Mouse (Mus musculus) ES-E14 (cell line): ENCODE results near the gene Ercc8. TPM values are rescaled to one million over a fixed set of nuclear protein-coding genes. Genes with fewer than 3 reads are reported as not detected.

ENCODE experiments used
- DNase-seq: peaks from one replicate; pipeline ENCODE4 v3.0.0-alpha.2; 2013; ENCODE audit warnings: low read depth, low spot score
- H3K27ac ChIP-seq: 2 replicates; pipeline ENCODE4 v1.5.1; 2012; ENCODE audit warnings: low read depth, mild to moderate bottlenecking, low read length, moderate library complexity, mixed read lengths; ENCODE audit not compliant: poor library complexity, insufficient read depth, severe bottlenecking
- H3K36me3 ChIP-seq: 2 replicates; pipeline ENCODE4 v1.6.1; 2012; ENCODE audit warnings: mild to moderate bottlenecking, low read length, moderate library complexity, mixed read lengths; ENCODE audit not compliant: control insufficient read depth, poor library complexity, insufficient read depth, severe bottlenecking
- H3K4me1 ChIP-seq, 2 experiments: fragments of 150-350 bp in 1 of 2; sonication (generic) in 1 of 2; 2 replicates each; pipeline ENCODE4 v1.6.1; 2012; ENCODE audit warnings: low read length in 2 of 2, mild to moderate bottlenecking in 1 of 2, mixed read lengths in 1 of 2; ENCODE audit not compliant: control insufficient read depth in 2 of 2, insufficient read depth in 2 of 2, poor library complexity in 1 of 2
- H3K4me3 ChIP-seq, 2 experiments: fragments of 150-350 bp in 1 of 2; sonication (generic) in 1 of 2; 2 replicates each; pipeline ENCODE4 v1.5.1; 2012; ENCODE audit warnings: low read length in 2 of 2, low read depth in 1 of 2, mild to moderate bottlenecking in 1 of 2, mixed read lengths in 1 of 2; ENCODE audit not compliant: insufficient read depth in 1 of 2, poor library complexity in 1 of 2, severe bottlenecking in 1 of 2
- H3K9ac ChIP-seq: 2 replicates; pipeline ENCODE4 v1.6.1; 2012; ENCODE audit warnings: low read depth, mild to moderate bottlenecking, low read length, mixed read lengths; ENCODE audit not compliant: poor library complexity, insufficient read depth, severe bottlenecking
- H3K9me3 ChIP-seq: fragments of 150-350 bp; sonication (generic); 2 replicates; pipeline ENCODE4 v1.6.1; 2012; ENCODE audit warnings: low read depth, mild to moderate bottlenecking, low read length; ENCODE audit not compliant: control insufficient read depth, insufficient read depth
- CHD2 ChIP-seq: IDR thresholded peaks from 2 replicates; pipeline ENCODE4 v1.6.1; 2014; ENCODE audit warnings: mild to moderate bottlenecking, low read depth, low read length, inconsistent platforms
- HCFC1 ChIP-seq: IDR thresholded peaks from 2 replicates; pipeline ENCODE4 v1.6.1; 2012; ENCODE audit warnings: low read length, inconsistent platforms, borderline replicate concordance; ENCODE audit not compliant: insufficient read depth
- MAFK ChIP-seq: IDR thresholded peaks from 2 replicates; pipeline ENCODE4 v1.6.1; 2014; ENCODE audit warnings: mild to moderate bottlenecking, low read depth, low read length, inconsistent platforms; ENCODE audit not compliant: insufficient read depth
- ZC3H11A ChIP-seq: IDR thresholded peaks from 2 replicates; pipeline ENCODE4 v1.6.1; 2012; ENCODE audit warnings: low read depth, mild to moderate bottlenecking, inconsistent platforms, low read length, borderline replicate concordance
- ZNF384 ChIP-seq: IDR thresholded peaks from 2 replicates; pipeline ENCODE4 v1.6.1; 2012; ENCODE audit warnings: low read depth, low read length, inconsistent platforms
- in situ Hi-C, 2 experiments: fragments of 600-800 bp; cut with MboI; formaldehyde crosslinking; loops; one replicate each; pipeline ENCODE4 v1.15.1; 2025; ENCODE audit warnings: low sequenced_read_pairs in 2 of 2, inconsistent platforms in 1 of 2; ENCODE audit not compliant: unreplicated experiment in 2 of 2
- total RNA-seq: library from RNA; depleted of rRNA; stranded (reverse); fragments of 300-350 nt; gene quantifications from 2 replicates; pipeline ENCODE4 v1.2.3, GENCODE M21; 2012

The Ercc8 gene
- total RNA-seq, 1 experiment = 18.3 TPM

- Histone ChIP-seq H3K4me1 (no peaks in the 10 kb centered on the region), H3K9me3 (no peaks in the 10 kb centered on the region), H3K27ac (no peak overlapping the region), H3K9ac (no peak overlapping the region), H3K4me3 (no peak overlapping the region), H3K36me3 (peaks cover 10% of the 10 kb centered on the region)
- TF ChIP-seq ZNF384 (no peak), CHD2 (no peak), ZC3H11A (no peak), MAFK (no peak), HCFC1 (no peak)
- DNase-seq = no peak
- in situ Hi-C loops = no loop called here
Observed at GRCm38 (mm10) chr13:108184743-108185255, 26.3 kb downstream of the Ercc8 start.

- TF ChIP-seq ZNF384 = no peak
- no peak for TF ChIP-seq ZC3H11A
- no peak for TF ChIP-seq CHD2
- no peak for TF ChIP-seq MAFK
- peaks cover 12% of the 10 kb centered on the region for H3K36me3 ChIP-seq
- no peak for DNase-seq
Observed at GRCm38 (mm10) chr13:108185530-108185929, 27.0 kb downstream of the Ercc8 start.

GRCm38 (mm10) chr13:108187994-108188393 is 29.5 kb downstream of the Ercc8 start:
- in situ Hi-C loops = no loop called here
- TF ChIP-seq MAFK (no peak), ZNF384 (no peak), ZC3H11A (no peak), HCFC1 (no peak), CHD2 (no peak)
- no peaks in the 10 kb centered on the region for H3K9me3 ChIP-seq
- no peak for DNase-seq
- H3K9ac ChIP-seq = no peak overlapping the region
- H3K36me3 ChIP-seq = peaks cover 6% of the 10 kb centered on the region; the same call in 1 of the 2 replicates
- H3K4me3 ChIP-seq = no peak overlapping the region
- H3K27ac ChIP-seq = no peak overlapping the region
- H3K4me1 ChIP-seq = no peaks in the 10 kb centered on the region

More at GRCm38 (mm10) chr13:108185530-108185929, 27.0 kb downstream of the Ercc8 start:
- Histone ChIP-seq H3K4me3 (no peak overlapping the region), H3K27ac (no peak overlapping the region), H3K9ac (no peak overlapping the region), H3K4me1 (no peaks in the 10 kb centered on the region), H3K9me3 (no peaks in the 10 kb centered on the region)
- in situ Hi-C loops = no loop called here

- no peak overlapping the region for H3K27ac ChIP-seq
- in situ Hi-C loops = no loop called here
- no peaks in the 10 kb centered on the region for H3K4me1 ChIP-seq
- peaks cover 9% of the 10 kb centered on the region for H3K36me3 ChIP-seq
- TF ChIP-seq CHD2 (no peak), ZC3H11A (no peak), MAFK (no peak), HCFC1 (no peak), ZNF384 (no peak)
- H3K9ac ChIP-seq = no peak overlapping the region
- DNase-seq = no peak
- H3K9me3 ChIP-seq = no peaks in the 10 kb centered on the region
- no peak overlapping the region for H3K4me3 ChIP-seq
Observed at GRCm38 (mm10) chr13:108191074-108191720, 32.7 kb downstream of the Ercc8 start.
